Mouse (Mus musculus): ENCODE data around the gene Hyal3.

The Hyal3 gene

DNA sequence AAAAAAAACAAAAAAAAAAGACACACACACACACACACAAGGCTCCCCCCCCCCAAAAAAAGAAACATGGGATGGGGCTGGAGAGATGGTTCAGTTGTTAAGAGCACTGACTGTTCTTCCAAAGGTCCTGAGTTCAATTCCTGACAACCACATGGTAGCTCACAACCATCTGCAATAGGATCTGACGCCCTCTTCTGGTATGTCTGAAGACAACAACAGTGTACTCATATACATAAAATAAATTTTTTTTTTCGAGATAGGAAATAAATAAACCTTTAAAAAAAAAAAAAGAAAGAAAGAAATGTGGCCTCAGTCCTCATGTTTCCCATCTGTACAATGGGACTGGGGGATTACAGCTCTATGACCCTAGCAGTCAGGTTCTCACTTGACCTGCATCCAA lies 36.8 kb downstream of the Hyal3 start:
- no peak for DNase-seq (ENCODE audit: extremely low spot score)

- no peak for DNase-seq (ENCODE audit: extremely low spot score)
These were observed 37.5 kb downstream of the Hyal3 start for GRCm38 (mm10) chr9:107618098-107618497.

DNA sequence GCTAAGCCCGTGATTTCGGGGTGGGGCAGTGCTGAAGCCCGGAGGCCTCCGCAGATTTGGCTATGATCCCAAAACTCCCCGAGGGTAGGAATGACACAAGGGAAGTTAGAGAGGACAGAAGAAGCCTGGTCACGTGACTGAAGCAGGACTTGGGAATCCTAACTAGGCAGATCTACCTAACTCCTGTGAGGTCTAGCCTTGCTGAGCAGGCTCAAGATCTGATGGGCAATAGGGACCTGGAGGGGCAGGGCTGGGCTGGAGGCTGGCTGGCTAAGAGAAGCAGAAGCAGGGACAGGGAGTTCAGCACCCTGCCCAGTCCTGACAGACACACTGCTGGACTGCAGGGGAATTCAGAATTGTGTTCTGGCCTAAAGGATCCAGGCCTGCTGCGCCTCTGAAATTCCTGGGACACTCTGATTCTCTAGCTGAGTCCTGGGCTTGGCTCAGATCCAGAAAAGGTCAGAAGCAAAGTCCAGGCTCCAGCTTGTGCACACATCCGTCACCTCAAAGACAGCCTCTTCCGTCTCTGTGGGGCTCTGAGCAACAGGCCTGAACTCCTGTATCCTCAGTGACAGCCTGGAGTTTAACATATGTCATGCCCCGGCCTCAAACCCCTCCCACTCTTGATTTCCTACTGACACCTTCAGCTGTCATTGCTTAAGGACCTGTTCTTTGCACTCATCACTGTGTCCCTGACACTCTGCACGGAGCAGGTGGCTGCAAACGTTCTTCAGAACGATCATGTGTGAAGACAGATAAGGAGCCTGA lies 38.3 kb downstream of the Hyal3 start:
- no peak for DNase-seq (ENCODE audit: extremely low spot score)

DNA sequence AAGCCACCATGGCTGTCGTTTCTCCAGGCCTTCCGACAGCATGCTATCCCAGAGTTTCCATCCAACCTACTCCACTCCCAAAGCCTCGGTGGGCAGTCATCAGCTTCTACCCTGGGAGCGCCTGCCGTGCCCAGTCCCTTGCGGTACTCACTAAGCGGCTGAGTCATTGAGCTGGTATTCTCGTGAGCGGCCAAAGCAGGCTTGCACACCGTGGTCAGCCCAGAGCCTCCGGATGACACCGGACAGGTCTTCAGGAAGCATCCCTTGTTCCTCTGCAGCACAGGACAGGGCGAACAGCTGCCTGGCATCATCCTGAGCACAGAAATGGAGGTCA lies 38.9 kb downstream of the Hyal3 start:
- no peak for DNase-seq (ENCODE audit: extremely low spot score)

DNA sequence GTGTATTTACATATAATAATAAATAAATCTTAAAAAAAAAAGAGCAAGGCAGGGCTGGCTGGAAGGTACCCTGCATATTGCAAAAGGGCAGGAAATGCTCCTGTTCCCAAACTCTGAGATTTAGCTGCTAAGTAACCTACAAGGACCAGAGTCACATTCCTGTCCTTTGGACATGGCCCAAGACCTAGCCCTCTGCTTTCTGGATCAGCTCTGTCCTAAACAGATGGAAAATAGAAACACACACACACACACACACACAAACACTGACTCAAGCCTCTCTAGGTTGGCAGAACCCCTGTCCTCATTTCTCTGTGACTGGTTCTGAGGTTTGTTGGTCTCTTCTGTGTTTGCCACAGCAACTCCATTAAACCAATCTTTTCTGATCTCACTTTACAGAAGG lies 40.3 kb downstream of the Hyal3 start:
- DNase-seq (ENCODE audit: extremely low spot score), result no peak

DNA sequence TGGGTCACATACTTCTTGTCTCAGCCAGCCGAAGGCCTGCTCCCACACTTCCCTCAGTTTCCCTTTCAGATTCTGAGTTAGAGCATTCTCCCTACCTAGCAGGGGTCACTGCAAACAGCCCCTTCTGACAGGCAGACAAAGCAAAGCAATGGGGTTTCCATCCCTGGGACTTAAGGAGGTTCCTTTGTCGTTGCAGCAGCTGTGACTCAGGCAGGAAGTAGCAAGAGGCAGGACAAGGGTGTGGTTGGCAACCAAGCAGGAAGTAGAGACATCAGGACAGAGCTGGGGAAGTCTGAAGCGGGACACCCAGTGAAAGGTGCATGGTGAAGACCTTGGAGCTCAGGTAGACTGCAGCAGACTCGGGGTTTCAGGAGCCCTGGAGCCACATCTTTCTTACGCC lies 43.9 kb downstream of the Hyal3 start:
- DNase-seq (ENCODE audit: extremely low spot score), result no peak

DNA sequence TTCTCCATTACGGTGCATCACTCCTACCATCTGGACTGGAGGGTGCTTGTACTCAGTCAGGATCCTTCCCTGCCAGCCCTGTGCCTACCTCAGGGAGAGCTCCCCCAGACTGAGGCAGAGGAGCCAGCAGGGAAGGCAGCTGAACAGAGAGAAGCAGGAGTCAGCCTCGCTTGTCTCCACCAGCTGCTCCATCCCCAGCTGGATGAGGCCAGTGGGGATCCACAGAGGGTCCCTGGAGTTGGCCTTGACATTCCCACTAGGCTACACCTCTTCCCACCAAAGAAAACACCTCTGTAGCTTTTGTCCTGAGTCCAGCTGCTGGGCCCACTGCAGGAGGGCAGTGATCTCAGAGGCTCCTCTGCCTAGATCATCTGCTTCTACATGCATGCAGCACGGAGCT lies 44.3 kb downstream of the Hyal3 start:
- DNase-seq (ENCODE audit: extremely low spot score), result no peak

GRCm38 (mm10) chr9:107625351-107626128 lies 44.9 kb downstream of the Hyal3 start:
- DNase-seq (ENCODE audit: extremely low spot score), result no peak

GRCm38 (mm10) chr9:107626158-107626843 lies 45.7 kb downstream of the Hyal3 start:
- DNase-seq (ENCODE audit: extremely low spot score), result no peak

GRCm38 (mm10) chr9:107626844-107627277 lies 46.2 kb downstream of the Hyal3 start:
- peak; percentile 96 for DNase-seq (ENCODE audit: extremely low spot score)

- no peak for DNase-seq (ENCODE audit: extremely low spot score)
These were observed 47.0 kb downstream of the Hyal3 start for GRCm38 (mm10) chr9:107627387-107628255.

- DNase-seq (ENCODE audit: extremely low spot score), result no peak
These were observed 48.2 kb downstream of the Hyal3 start for GRCm38 (mm10) chr9:107628721-107629410.

GRCm38 (mm10) chr9:107629411-107629730 lies 48.8 kb downstream of the Hyal3 start:
- no peak for DNase-seq (ENCODE audit: extremely low spot score)

DNA sequence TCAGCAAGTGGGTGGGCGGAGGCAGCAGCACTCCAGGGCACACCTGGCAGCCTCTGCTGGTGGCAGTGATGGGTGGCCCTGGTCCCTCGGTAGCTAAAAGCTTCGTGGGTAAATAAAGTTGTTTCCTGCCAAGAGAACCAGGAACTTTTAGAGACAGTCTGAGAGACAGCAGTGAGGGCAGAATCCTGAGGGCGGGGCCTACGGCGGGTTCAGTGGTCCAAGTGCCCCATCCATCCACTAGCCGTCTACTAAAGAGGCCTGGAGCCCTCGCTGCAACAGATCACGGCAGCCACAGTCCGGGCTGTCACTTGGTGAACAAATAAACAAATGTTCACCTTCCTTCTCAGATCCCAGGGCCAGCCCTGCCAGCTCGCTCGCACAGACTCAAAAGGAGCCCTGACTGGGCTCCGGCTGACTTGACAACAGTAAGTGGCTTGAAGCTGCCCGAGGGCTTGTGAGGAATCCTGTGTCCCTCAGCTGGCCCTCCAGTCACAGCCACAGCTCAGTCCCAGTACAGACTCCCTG lies 49.3 kb downstream of the Hyal3 start:
- peak; percentile 64 for DNase-seq (ENCODE audit: extremely low spot score)

DNA sequence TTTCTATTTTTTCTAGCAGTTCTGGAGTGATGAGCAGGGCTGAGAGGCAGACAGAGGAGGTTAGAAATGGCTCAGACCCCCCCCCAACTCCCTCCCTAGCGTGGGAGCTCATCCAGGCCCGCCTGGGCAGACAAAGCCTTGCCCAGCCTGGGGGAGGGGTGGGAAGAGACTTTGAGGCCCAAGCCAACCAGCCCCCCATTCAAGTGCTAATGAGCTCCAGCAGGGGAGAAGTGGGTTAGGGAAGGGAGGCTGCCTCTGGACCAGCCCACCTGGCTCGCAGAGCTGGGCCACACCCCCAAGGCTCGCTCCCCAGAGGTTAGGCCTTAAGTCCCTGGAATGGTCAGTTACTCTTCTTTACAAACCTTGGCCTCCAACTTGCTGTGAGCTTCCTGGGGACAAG lies 50.0 kb downstream of the Hyal3 start:
- peak; percentile 82 for DNase-seq (ENCODE audit: extremely low spot score)

- no peak for DNase-seq (ENCODE audit: extremely low spot score)
These were observed 50.8 kb downstream of the Hyal3 start for GRCm38 (mm10) chr9:107631311-107631826.

DNA sequence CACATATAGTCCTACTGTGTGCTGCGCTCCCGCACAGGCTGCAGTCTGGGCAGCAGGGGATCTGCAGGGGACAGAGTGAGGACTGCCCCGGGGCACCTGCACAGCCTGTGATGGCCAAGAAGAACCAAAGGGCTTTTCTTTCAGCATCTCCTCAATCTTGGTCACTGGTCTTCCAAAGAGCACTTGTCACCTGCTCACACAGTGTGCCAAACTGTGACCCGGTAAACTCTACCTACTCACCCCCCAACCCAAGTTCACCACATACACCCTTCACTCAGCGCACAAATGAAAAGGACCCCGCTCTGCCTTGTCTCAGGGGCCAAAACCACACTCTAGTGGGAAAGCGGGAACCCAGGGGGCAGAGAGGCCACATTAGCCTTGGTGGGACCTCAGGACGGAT lies 51.2 kb downstream of the Hyal3 start:
- DNase-seq (ENCODE audit: extremely low spot score), result no peak

DNA sequence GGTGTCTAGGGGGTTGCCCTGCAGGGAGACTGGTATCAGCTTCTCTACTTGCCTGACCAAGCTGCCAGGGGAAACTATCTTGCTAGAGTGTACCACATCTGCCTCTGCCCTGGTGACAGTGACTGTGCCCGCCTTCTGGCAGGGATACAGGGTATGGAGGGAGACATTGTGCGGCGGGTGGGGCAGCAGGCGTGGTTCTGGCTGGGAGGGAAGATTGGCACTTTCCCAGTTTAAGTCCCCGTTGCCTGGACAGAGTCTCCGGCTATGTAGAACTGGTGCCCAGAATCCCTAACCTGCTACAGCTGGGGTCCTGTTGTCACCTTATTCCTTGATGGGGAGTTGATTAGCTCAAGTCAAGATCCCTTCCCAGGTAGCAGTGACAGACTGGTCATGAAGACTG lies 51.9 kb downstream of the Hyal3 start:
- DNase-seq (ENCODE audit: extremely low spot score), result no peak

DNA sequence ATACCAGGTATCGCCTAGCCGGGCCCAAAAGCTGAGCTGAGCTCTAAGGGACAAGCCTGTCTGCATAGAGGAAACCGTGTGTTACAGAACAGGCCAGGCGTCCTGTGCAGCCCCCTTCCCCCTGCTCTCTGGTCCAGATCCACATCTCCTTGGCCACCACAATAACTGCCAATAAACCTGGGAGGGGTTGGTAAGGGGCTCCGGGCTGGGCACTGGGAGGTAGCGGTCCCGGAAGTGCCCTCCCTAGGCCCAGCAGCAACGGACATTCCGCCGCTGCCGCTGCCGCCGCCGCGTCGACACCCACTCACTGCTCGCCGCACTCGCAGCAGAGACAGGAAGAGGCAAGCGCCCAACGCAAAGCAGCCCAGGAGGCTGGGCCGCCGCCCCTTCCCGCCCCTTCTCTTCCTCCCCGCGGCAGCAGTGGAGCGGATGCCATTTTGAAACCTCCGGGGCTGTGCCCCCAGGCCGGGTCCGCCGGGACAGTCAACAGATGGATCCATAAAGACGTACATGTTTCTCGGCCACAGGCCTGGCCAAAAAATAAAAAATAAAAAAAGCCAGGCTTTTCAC lies 52.6 kb downstream of the Hyal3 start:
- peak; percentile 77 for DNase-seq (ENCODE audit: extremely low spot score)

- peak; percentile 52 for DNase-seq (ENCODE audit: extremely low spot score)
These were observed 53.2 kb downstream of the Hyal3 start for GRCm38 (mm10) chr9:107633661-107634405.
